Mouse (Mus musculus): Measurements from ENCODE around the gene Tex21.

Tex21 gene

GRCm38 (mm10) chr12:76246646-76247045, at the start of gene Tex21:
TSS of gene Tex21 (minus strand) at chr12:76246746.
- in situ Hi-C loops (cut with MboI, MseI) = no loop called here

- in situ Hi-C loops (cut with MboI, MseI) = no loop called here
These were observed 46.6 kb upstream of the Tex21 start for GRCm38 (mm10) chr12:76293192-76293591.

- in situ Hi-C loops (cut with MboI, MseI) = no loop called here
These were observed 43.7 kb upstream of the Tex21 start for GRCm38 (mm10) chr12:76290271-76290670.

GRCm38 (mm10) chr12:76289428-76289827, 42.9 kb upstream of the Tex21 start:
- in situ Hi-C loops (cut with MboI, MseI) = no loop called here

GRCm38 (mm10) chr12:76288494-76288893, 41.9 kb upstream of the Tex21 start:
- in situ Hi-C loops (cut with MboI, MseI) = no loop called here

- in situ Hi-C loops (cut with MboI, MseI) = no loop called here
These were observed 41.4 kb upstream of the Tex21 start for GRCm38 (mm10) chr12:76287986-76288385.

- in situ Hi-C loops (cut with MboI, MseI) = no loop called here
These were observed 38.9 kb upstream of the Tex21 start for GRCm38 (mm10) chr12:76285418-76285817.

- in situ Hi-C loops (cut with MboI, MseI) = no loop called here
These were observed 36.1 kb upstream of the Tex21 start for GRCm38 (mm10) chr12:76282532-76283173.

GRCm38 (mm10) chr12:76282132-76282531, 35.6 kb upstream of the Tex21 start:
- in situ Hi-C loops (cut with MboI, MseI) = no loop called here

GRCm38 (mm10) chr12:76281111-76281660, 34.6 kb upstream of the Tex21 start:
- in situ Hi-C loops (cut with MboI, MseI) = no loop called here

GRCm38 (mm10) chr12:76280556-76280955, 34.0 kb upstream of the Tex21 start:
- in situ Hi-C loops (cut with MboI, MseI) = no loop called here

GRCm38 (mm10) chr12:76278209-76278608, 31.7 kb upstream of the Tex21 start:
- in situ Hi-C loops (cut with MboI, MseI) = no loop called here

GRCm38 (mm10) chr12:76272610-76273524, 26.3 kb upstream of the Tex21 start:
- in situ Hi-C loops (cut with MboI, MseI) = no loop called here

GRCm38 (mm10) chr12:76271516-76271915, 25.0 kb upstream of the Tex21 start:
- in situ Hi-C loops (cut with MboI, MseI) = no loop called here

- in situ Hi-C loops (cut with MboI, MseI) = no loop called here
These were observed 22.6 kb upstream of the Tex21 start for GRCm38 (mm10) chr12:76269196-76269595.

GRCm38 (mm10) chr12:76268686-76269085, 22.1 kb upstream of the Tex21 start:
- in situ Hi-C loops (cut with MboI, MseI) = no loop called here

- in situ Hi-C loops (cut with MboI, MseI) = no loop called here
These were observed 20.3 kb upstream of the Tex21 start for GRCm38 (mm10) chr12:76266875-76267274.

GRCm38 (mm10) chr12:76265001-76265400, 18.5 kb upstream of the Tex21 start:
- in situ Hi-C loops (cut with MboI, MseI) = no loop called here

- in situ Hi-C loops (cut with MboI, MseI) = no loop called here
These were observed 17.9 kb upstream of the Tex21 start for GRCm38 (mm10) chr12:76264325-76264965.

GRCm38 (mm10) chr12:76263876-76264275, 17.3 kb upstream of the Tex21 start:
- in situ Hi-C loops (cut with MboI, MseI) = no loop called here

- in situ Hi-C loops (cut with MboI, MseI) = no loop called here
These were observed 16.4 kb upstream of the Tex21 start for GRCm38 (mm10) chr12:76262918-76263317.

- in situ Hi-C loops (cut with MboI, MseI) = no loop called here
These were observed 15.0 kb upstream of the Tex21 start for GRCm38 (mm10) chr12:76261556-76261955.

All from T-helper 17 cell (primary cell).